Mouse (Mus musculus) heart, postnatal 10 days (tissue): ENCODE results near the gene Fbxw10. TPM values are rescaled to one million over a fixed set of nuclear protein-coding genes. Genes with fewer than 3 reads are reported as not detected.

Experiments used
- DNase-seq, 2 experiments: peaks; one replicate each; pipeline ENCODE4 v3.0.0; 2021
- intact Hi-C: fragments of 180-260 bp; cut with DNase I; formaldehyde crosslinking; loops from one replicate; pipeline ENCODE4 v1.15.1; 2025
- total RNA-seq, 2 experiments: library from RNA; stranded (reverse); gene quantifications; 2 replicates each; pipeline ENCODE4 v1.2.3; 2021

Fbxw10 gene
- total RNA-seq, 2 experiments from 2014 or later: 0.26 to 0.27 TPM

- DNase-seq: peak; percentile 84 to 90
- intact Hi-C loops: loop anchor here (2.0 kb wide), 1 partner anchor 269 kb away; no protein-coding TSS in a partner anchor
These were observed 54.9 kb downstream of the Fbxw10 start for GRCm38 (mm10) chr11:62901699-62902323.

- no peak for DNase-seq
- intact Hi-C loops: loop anchor here (2.0 kb wide), 1 partner anchor 267 kb away; no protein-coding TSS in a partner anchor
These were observed 57.1 kb downstream of the Fbxw10 start for GRCm38 (mm10) chr11:62903871-62904495.

- intact Hi-C loops: loop anchor here (10.0 kb wide), 1 partner anchor 485 kb away; no protein-coding TSS in a partner anchor
- no peak for DNase-seq
These were observed 62.9 kb downstream of the Fbxw10 start for GRCm38 (mm10) chr11:62909720-62910306.

- intact Hi-C loops: loop anchor here (10.0 kb wide), 1 partner anchor 483 kb away; no protein-coding TSS in a partner anchor
- peak in 1 of 2 experiments; percentile 28 for DNase-seq
These were observed 64.5 kb downstream of the Fbxw10 start for GRCm38 (mm10) chr11:62911362-62911761.

- intact Hi-C loops: loop anchor here (10.0 kb wide), 1 partner anchor 482 kb away; no protein-coding TSS in a partner anchor
- no peak for DNase-seq
These were observed 66.3 kb downstream of the Fbxw10 start for GRCm38 (mm10) chr11:62913141-62913540.

GRCm38 (mm10) chr11:62914532-62914931, 67.7 kb downstream of the Fbxw10 start:
- intact Hi-C loops: loop anchor here (10.0 kb wide), 1 partner anchor 480 kb away; no protein-coding TSS in a partner anchor
- DNase-seq: peak in 1 of 2 experiments; percentile 54

- DNase-seq: no peak
- intact Hi-C loops: loop anchor here (10.0 kb wide), 1 partner anchor 479 kb away; no protein-coding TSS in a partner anchor
These were observed 68.6 kb downstream of the Fbxw10 start for GRCm38 (mm10) chr11:62915486-62915885.

GRCm38 (mm10) chr11:62916765-62917164, 69.9 kb downstream of the Fbxw10 start:
- intact Hi-C loops: loop anchor here (10.0 kb wide), 1 partner anchor 478 kb away; no protein-coding TSS in a partner anchor
- DNase-seq: no peak

GRCm38 (mm10) chr11:62919946-62920742, 73.3 kb downstream of the Fbxw10 start:
- intact Hi-C loops: loop anchor here (2.0 to 10.0 kb wide), 2 partner anchors 77 to 475 kb away; no protein-coding TSS in a partner anchor
- no peak for DNase-seq

GRCm38 (mm10) chr11:62920743-62921050, 73.8 kb downstream of the Fbxw10 start:
- intact Hi-C loops: loop anchor here (1.0 to 2.0 kb wide), 3 partner anchors 76 to 245 kb away; no protein-coding TSS in a partner anchor
- no peak for DNase-seq

GRCm38 (mm10) chr11:62921052-62921977, 74.4 kb downstream of the Fbxw10 start:
- intact Hi-C loops: loop anchor here (1.0 to 2.0 kb wide), 3 partner anchors 75 to 244 kb away; no protein-coding TSS in a partner anchor
- peak; percentile 95 to 97 for DNase-seq

- intact Hi-C loops: no loop called here
- DNase-seq: peak; percentile 63 to 76
These were observed 77.4 kb downstream of the Fbxw10 start for GRCm38 (mm10) chr11:62924091-62924761.

Other genes with a start within 250 kb of the Fbxw10 start
- 10 to 100 TPM; 12.0 to 12.3 TPM for gene Lrrc75a, start 198.5 kb upstream of the Fbxw10 start, total RNA-seq
- 10 to 100 TPM; 10.8 to 15.8 TPM for gene Mmgt2, start 198.4 kb upstream of the Fbxw10 start, total RNA-seq
- gene Zfp287, start 115.2 kb upstream of the Fbxw10 start, total RNA-seq: 1 to 10 TPM; 3.4 to 4.6 TPM
- not detected for gene Gm10428, start 94.0 kb upstream of the Fbxw10 start, total RNA-seq
- 1 to 10 TPM; 1.5 to 2.1 TPM for gene Zfp286, start 57.6 kb upstream of the Fbxw10 start, total RNA-seq
- gene Trim16, start 26.8 kb upstream of the Fbxw10 start, total RNA-seq: 1 to 10 TPM; 8.2 to 9.4 TPM
- 10 to 100 TPM; 18.4 to 24.4 TPM for gene Tvp23b, start 32.4 kb downstream of the Fbxw10 start, total RNA-seq
- not detected for gene Cdrt4, start 104.1 kb downstream of the Fbxw10 start, total RNA-seq
- gene Tekt3, start 214.6 kb downstream of the Fbxw10 start, total RNA-seq: not detected